Mouse (Mus musculus) layer of hippocampus, adult 2 months (tissue): Measurements from ENCODE around the gene Snip1. TPM values are rescaled to one million over a fixed set of nuclear protein-coding genes. Genes with fewer than 3 reads are reported as not detected.

Source experiments
- DNase-seq, 2 experiments: peaks; one replicate each; pipeline ENCODE4 v3.0.0; 2022; ENCODE audit warnings: low spot score in 2 of 2
- H3K27ac ChIP-seq: fragments of 200-600 bp; 2 replicates; pipeline ENCODE4 v1.8.1; 2022
- H3K4me3 ChIP-seq: fragments of 200-600 bp; 2 replicates; pipeline ENCODE4 v1.8.1; 2022; ENCODE audit warnings: mild to moderate bottlenecking
- CTCF ChIP-seq: fragments of 200-600 bp; conservative IDR thresholded peaks from 2 replicates; pipeline ENCODE4 v1.8.1; 2022; ENCODE audit warnings: antibody characterized with exemption, mild to moderate bottlenecking, moderate library complexity
- total RNA-seq, 2 experiments: library from RNA; stranded (reverse); gene quantifications; 2 replicates each; pipeline ENCODE4 v1.2.3; 2021

The Snip1 gene
- total RNA-seq, 2 experiments from 2014 or later = 14.6 to 16.3 TPM

- Histone ChIP-seq H3K27ac (peak overlapping the region; percentile 84), H3K4me3 (no peak overlapping the region)
- no peak for TF ChIP-seq CTCF
- DNase-seq = no peak
These were observed 49.2 kb downstream of the Snip1 start for GRCm38 (mm10) chr4:125115710-125116089.

GRCm38 (mm10) chr4:125116090-125116861, 49.8 kb downstream of the Snip1 start:
- no peak for TF ChIP-seq CTCF
- peak; percentile 48 to 57 for DNase-seq
- Histone ChIP-seq H3K27ac (peak overlapping the region; percentile 84), H3K4me3 (no peak overlapping the region)

GRCm38 (mm10) chr4:125116929-125117328, 50.5 kb downstream of the Snip1 start:
- Histone ChIP-seq H3K27ac (peak overlapping the region; percentile 84), H3K4me3 (no peak overlapping the region)
- no peak for DNase-seq
- TF ChIP-seq CTCF = no peak

GRCm38 (mm10) chr4:125117902-125118320, 51.4 kb downstream of the Snip1 start:
- Histone ChIP-seq H3K27ac (no peak overlapping the region), H3K4me3 (no peak overlapping the region)
- no peak for TF ChIP-seq CTCF
- no peak for DNase-seq

GRCm38 (mm10) chr4:125119070-125119469, 52.6 kb downstream of the Snip1 start:
- Histone ChIP-seq H3K27ac (no peak overlapping the region), H3K4me3 (no peak overlapping the region)
- peak; percentile 48 for TF ChIP-seq CTCF
- DNase-seq = no peak

- TF ChIP-seq CTCF = no peak
- Histone ChIP-seq H3K4me3 (no peak overlapping the region), H3K27ac (no peak overlapping the region)
- no peak for DNase-seq
These were observed 53.2 kb downstream of the Snip1 start for GRCm38 (mm10) chr4:125119721-125120120.

GRCm38 (mm10) chr4:125122431-125123278, 56.2 kb downstream of the Snip1 start:
- H3K27ac ChIP-seq = 0 out of 2 replicates have a peak overlapping the region, but pooled peaks have one; percentile 14
- TF ChIP-seq CTCF = 0 out of 2 replicates have a peak, but pooled peaks have one; percentile 9
- no peak for DNase-seq
- H3K4me3 ChIP-seq = no peak overlapping the region

- no peak for TF ChIP-seq CTCF
- H3K4me3 ChIP-seq = no peak overlapping the region
- no peak overlapping the region for H3K27ac ChIP-seq
- DNase-seq = no peak
These were observed 56.8 kb downstream of the Snip1 start for GRCm38 (mm10) chr4:125123279-125123671.

Other genes with a start within 250 kb of the Snip1 start
- 10 to 100 TPM; 30.3 to 38.0 TPM for gene Yrdc, start 216.0 kb upstream of the Snip1 start, total RNA-seq
- gene 1110065P20Rik, start 215.5 kb upstream of the Snip1 start, total RNA-seq = 10 to 100 TPM; 72.0 to 94.5 TPM
- gene Maneal, start 204.5 kb upstream of the Snip1 start, total RNA-seq = 10 to 100 TPM; 52.3 to 54.4 TPM
- 10 to 100 TPM; 42.5 to 51.3 TPM for gene Epha10, start 185.8 kb upstream of the Snip1 start, total RNA-seq
- gene 9930104L06Rik, start 129.6 kb upstream of the Snip1 start, total RNA-seq = 10 to 100 TPM; 22.1 to 23.6 TPM
- 1 to 10 TPM; 2.1 to 2.9 TPM for gene Cdca8, start 127.4 kb upstream of the Snip1 start, total RNA-seq
- 1 to 10 TPM; 9.5 to 9.8 TPM for gene Rspo1, start 80.2 kb upstream of the Snip1 start, total RNA-seq
- 10 to 100 TPM; 67.9 to 76.1 TPM for gene Gnl2, start 50.1 kb upstream of the Snip1 start, total RNA-seq
- gene Dnali1, start 969 bp upstream of the Snip1 start, total RNA-seq = under 1 TPM; 0.64 to 1.00 TPM
- 100 to 1,000 TPM; 111 to 116 TPM for gene Meaf6, start 18.5 kb downstream of the Snip1 start, total RNA-seq
- gene Zc3h12a, start 61.2 kb downstream of the Snip1 start, total RNA-seq = 1 to 10 TPM; 1.1 to 1.2 TPM